In the genomic region with DNA sequence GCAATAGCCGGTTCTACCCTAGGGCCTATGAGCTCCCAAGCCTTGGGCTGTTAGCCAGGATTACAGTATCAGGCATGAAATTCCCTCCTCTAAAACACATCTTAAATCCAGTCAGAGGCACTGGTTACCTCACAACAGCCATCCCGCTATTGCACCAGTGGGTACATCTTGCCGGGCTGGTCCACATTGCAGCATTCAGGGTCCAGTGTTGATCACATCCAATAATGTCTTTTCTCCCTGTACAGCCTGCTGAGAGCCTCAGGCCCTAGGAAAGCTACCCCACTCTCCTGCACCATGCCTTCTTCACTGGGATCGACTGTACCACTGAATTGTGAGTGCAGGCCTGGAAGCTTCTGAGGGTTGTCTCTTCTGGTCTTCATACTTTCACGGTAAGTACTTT, we compare ENCODE assay signal across 14 mouse cellular contexts.
"Had no signal": no experiment of that assay in that cellular context is flagged by ENCODE, and none has a peak within 500 bp of the region (broad histone marks: within the 10 kb centered on the region; RNA-seq: fewer than 3 reads in every experiment).

No protein-coding gene starts in this region.

- H3K9me3 ChIP-seq: midbrain, embryonic 10.5 days; neural tube, embryonic 12.5 days; stomach, embryonic 15.5 days had no signal

- H3K4me1 ChIP-seq: midbrain, embryonic 10.5 days; neural tube, embryonic 12.5 days; stomach, embryonic 15.5 days had no signal

- H3K27ac ChIP-seq: midbrain, embryonic 10.5 days; neural tube, embryonic 12.5 days; stomach, embryonic 15.5 days; stomach, postnatal 0 days had no signal

- H3K4me3 ChIP-seq: midbrain, embryonic 10.5 days; neural tube, embryonic 12.5 days; stomach, embryonic 15.5 days had no signal

- ATAC-seq: midbrain, embryonic 16.5 days had no signal

- DNase-seq: lung, adult 18-20 months; lung, embryonic 14.5 days; lung, postnatal 10 days; lung, postnatal 4 days; midbrain, embryonic 14.5 days; right cerebral cortex, postnatal 14 days; thymus, adult 2 months; thymus, postnatal 25 days; thymus, postnatal 4 days had no signal

- H3K27me3 ChIP-seq: neural tube, embryonic 12.5 days; stomach, embryonic 15.5 days had no signal

- H3K4me2 ChIP-seq: lung, embryonic 14.5 days; neural tube, embryonic 12.5 days; stomach, embryonic 15.5 days had no signal

- H3K36me3 ChIP-seq: midbrain, embryonic 10.5 days; neural tube, embryonic 12.5 days; stomach, embryonic 15.5 days had no signal

- H3K9ac ChIP-seq: lung, embryonic 14.5 days; neural tube, embryonic 12.5 days; stomach, embryonic 15.5 days had no signal
